Mouse (Mus musculus) forebrain, embryonic 13.5 days (tissue): ENCODE results near the gene Gli1. TPM values are rescaled to one million over a fixed set of nuclear protein-coding genes. Genes with fewer than 3 reads are reported as not detected.

Experiments
- ATAC-seq: fragments of 200-750 bp; cut with Nextera tagmentation; 2 replicates; pipeline ENCODE4 v1.8.0; 2017
- H3K27ac ChIP-seq: fragments of 300-500 bp; sonication (generic); 2 replicates; pipeline ENCODE4 v1.5.1; 2015; ENCODE audit warnings: inconsistent platforms, mild to moderate bottlenecking, moderate library complexity
- H3K27me3 ChIP-seq: fragments of 300-500 bp; sonication (generic); 2 replicates; pipeline ENCODE4 v1.6.1; 2015; ENCODE audit warnings: mild to moderate bottlenecking, inconsistent platforms
- H3K36me3 ChIP-seq: fragments of 300-500 bp; sonication (generic); 2 replicates; pipeline ENCODE4 v1.6.1; 2015; ENCODE audit warnings: mild to moderate bottlenecking, inconsistent platforms; ENCODE audit not compliant: poor library complexity, severe bottlenecking
- H3K4me1 ChIP-seq: fragments of 300-500 bp; sonication (generic); 2 replicates; pipeline ENCODE4 v1.6.1; 2015; ENCODE audit warnings: inconsistent platforms
- H3K4me2 ChIP-seq: fragments of 300-500 bp; sonication (generic); 2 replicates; pipeline ENCODE4 v1.6.1; 2015; ENCODE audit warnings: inconsistent platforms, mild to moderate bottlenecking, moderate library complexity
- H3K4me3 ChIP-seq: fragments of 300-500 bp; sonication (generic); 2 replicates; pipeline ENCODE4 v1.5.1; 2015; ENCODE audit warnings: mild to moderate bottlenecking, inconsistent platforms
- H3K9ac ChIP-seq: fragments of 300-500 bp; sonication (generic); 2 replicates; pipeline ENCODE4 v1.6.1; 2015; ENCODE audit warnings: mild to moderate bottlenecking, inconsistent platforms
- H3K9me3 ChIP-seq: fragments of 300-500 bp; sonication (generic); replicated peaks from 2 replicates; pipeline ENCODE4 v1.6.1; 2016; ENCODE audit warnings: inconsistent platforms
- WGBS: fragments of 180-500 bp; shearing (Covaris S2); methylation state at CpG from one replicate; pipeline ENCODE4 v1.1.7; 2015; 5-methylcytosine and 5-hydroxymethylcytosine counted together
- polyA plus RNA-seq: library from polyadenylated mRNA; unstranded; fragments of >200 nt; fragmentation: Nextera tagmentation; extraction: Ambion mirVana; gene quantifications from 2 replicates; pipeline ENCODE4 v1.2.1, GENCODE M21; 2015

The Gli1 gene
- polyA plus RNA-seq, 1 experiment from 2014 or later: 1.1 TPM

DNA sequence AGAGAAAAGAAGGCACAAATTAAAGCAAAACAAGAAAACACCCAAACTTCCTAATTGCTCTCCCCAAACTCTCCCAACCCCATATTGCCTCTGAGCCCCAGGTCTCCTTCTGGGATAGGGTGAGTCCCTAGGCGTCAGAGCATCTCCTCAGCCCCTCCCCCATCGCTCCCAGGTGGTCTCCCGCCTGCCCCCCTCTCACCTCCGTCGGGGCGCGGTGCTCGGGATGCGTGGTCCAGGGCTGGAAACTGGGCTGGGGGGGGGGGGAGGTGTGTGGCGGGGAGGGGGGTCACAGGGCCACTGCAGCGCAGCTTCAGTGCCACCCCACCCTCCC lies 449 bp downstream of the Gli1 start:
- Histone ChIP-seq H3K9me3 (0 out of 2 replicates have a peak, but pooled peaks cover 6% of the 10 kb centered on the region), H3K36me3 (no peaks in the 10 kb centered on the region), H3K4me1 (peaks cover 37% of the 10 kb centered on the region), H3K9ac (peak overlapping the region; percentile 26; the same call in 1 of the 2 replicates), H3K4me2 (peak overlapping the region; percentile 73), H3K27me3 (peaks cover 40% of the 10 kb centered on the region), H3K27ac (no peak overlapping the region; the same call in 1 of the 2 replicates), H3K4me3 (peak overlapping the region; percentile 40)
- ATAC-seq: no peak
- 0% methylated on average over 5 of the region's 11 CpGs for WGBS

DNA sequence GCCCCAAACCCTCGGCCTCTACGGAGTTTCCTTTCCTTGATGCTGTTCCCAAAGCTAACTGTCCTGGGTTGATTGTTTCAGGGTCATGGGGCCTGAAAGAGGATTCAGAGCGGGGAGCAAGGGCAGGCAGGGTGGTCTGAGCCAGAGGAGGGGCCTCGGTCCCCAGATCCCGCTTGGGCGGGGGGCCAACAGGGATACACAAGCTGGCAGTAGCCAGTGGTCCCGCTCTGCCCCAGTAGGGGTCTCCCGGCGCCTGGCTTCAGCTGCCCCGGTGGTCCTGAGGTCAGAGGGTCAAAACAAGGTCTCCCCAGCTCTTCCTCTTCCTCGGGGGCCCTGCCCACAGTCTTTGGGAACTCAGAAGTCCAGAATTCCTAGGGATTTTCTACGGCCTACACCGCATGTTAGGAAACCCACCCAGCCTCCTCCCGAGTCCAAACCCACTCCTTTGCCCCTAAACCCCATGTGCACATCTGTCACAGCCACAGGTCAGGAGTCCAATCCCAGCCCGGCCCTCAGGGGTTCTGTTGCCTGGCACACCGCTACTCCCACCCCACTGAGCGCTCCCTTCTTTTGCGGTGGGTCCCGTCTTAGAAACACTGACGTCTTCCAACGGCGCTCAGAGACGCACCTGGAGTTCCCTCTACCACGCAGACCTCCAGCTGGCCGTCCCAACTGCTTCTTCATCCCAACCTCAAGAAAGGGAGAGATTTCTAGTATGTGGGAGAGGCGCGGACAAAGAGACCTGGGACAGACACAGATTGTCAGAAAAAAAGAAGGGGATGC lies 1.0 kb downstream of the Gli1 start:
- H3K9me3 ChIP-seq: 0 out of 2 replicates have a peak, but pooled peaks cover 6% of the 10 kb centered on the region
- no peak overlapping the region; the same call in 1 of the 2 replicates for H3K27ac ChIP-seq
- peaks cover 37% of the 10 kb centered on the region for H3K4me1 ChIP-seq
- WGBS: under 1% methylated on average over 27 of the region's 27 CpGs
- peak overlapping the region; percentile 40 for H3K4me3 ChIP-seq
- H3K27me3 ChIP-seq: peaks cover 40% of the 10 kb centered on the region
- H3K9ac ChIP-seq: 0 out of 2 replicates have a peak overlapping the region, but pooled peaks have one; percentile 38
- H3K4me2 ChIP-seq: peak overlapping the region; percentile 73
- ATAC-seq: no peak
- H3K36me3 ChIP-seq: no peaks in the 10 kb centered on the region

DNA sequence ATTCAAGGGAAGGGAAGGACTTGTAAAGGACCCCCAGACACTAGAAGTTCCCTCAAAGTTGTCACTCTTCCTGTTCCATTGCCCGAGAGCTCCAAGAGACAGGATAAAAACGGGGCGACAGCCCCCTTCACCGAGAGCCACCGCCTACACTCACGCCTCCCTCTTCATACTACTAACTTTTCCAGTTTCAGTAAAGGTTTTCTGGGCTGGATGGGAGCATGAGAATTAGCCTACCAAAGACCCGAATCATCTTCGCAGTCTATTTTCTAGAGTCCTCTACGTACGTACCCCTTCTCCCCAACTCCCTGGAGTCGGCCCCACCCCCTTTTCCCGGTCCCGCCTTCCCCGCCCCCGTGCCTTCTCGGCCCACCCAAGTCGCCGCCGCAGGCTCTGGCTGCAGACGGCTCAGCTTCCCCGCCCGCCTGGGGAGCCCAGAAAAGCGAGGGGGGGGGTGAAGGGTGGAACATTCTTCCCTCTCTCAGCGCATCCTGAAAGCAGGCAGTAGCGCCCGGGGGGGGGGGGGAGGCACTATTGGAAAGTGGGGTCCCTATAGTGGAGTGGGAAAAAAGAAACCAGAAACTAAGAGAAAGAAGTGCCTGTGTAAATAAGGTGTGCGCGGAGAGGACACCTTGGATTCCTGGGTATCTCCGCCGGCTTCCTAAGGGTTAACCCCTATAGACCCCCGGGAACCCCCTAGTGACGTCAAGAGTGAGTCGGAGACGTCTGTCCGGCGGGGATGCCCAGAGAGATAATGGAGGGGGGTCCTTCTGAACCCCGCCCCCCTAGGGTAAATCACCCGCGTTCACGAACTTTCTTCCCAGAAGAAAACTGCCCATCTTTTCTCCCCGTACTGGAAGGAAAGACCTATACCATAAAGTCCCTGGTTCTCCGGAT lies 1.8 kb downstream of the Gli1 start:
- peak; percentile 36 for ATAC-seq
- no peak overlapping the region for H3K27ac ChIP-seq
- peak overlapping the region; percentile 54; the same call in 1 of the 2 replicates for H3K9ac ChIP-seq
- H3K4me3 ChIP-seq: peak overlapping the region; percentile 40
- peak overlapping the region; percentile 73 for H3K4me2 ChIP-seq
- H3K9me3 ChIP-seq: 0 out of 2 replicates have a peak, but pooled peaks cover 2% of the 10 kb centered on the region
- no peaks in the 10 kb centered on the region for H3K36me3 ChIP-seq
- WGBS: under 1% methylated on average over 42 of the region's 42 CpGs
- peaks cover 40% of the 10 kb centered on the region for H3K27me3 ChIP-seq
- peaks cover 37% of the 10 kb centered on the region for H3K4me1 ChIP-seq

DNA sequence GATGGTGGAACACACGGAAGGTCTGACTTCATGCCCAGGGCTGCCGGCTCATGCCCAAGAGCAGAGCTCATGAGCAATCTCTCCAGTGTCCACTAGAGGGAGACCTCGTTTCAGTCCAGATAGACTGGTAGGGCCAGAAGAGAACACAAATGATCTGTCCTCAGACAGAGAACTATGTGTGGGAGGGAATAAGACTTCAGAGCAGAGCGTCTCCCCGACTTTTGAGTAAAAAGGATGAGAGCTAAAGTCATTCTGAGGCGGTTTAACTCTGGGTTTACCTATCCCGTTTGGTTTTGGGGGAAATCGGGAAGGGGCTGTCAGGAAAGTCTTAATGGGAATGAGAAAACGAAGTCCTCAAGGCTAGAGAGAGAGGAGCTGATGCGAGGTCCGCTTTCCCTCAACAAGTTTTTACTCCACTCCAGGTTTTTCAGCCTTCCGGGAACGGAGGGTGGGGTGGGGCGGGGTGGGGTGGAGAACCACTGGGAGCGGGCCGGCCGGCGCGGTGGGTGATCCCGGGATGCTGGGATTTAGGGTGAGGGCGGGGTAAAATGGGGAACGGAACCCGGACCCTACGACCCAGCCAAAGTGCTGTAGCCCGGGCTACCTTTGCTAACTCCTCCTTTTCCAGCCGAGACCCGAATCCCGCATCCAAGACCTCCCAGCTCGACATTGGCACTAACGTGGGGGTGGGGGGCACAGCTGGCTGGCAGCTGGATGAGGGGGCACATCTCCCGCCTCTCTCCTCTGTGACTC lies 2.7 kb downstream of the Gli1 start:
- H3K27ac ChIP-seq: no peak overlapping the region
- peak overlapping the region; percentile 73 for H3K4me2 ChIP-seq
- H3K4me3 ChIP-seq: peak overlapping the region; percentile 40
- peaks cover 40% of the 10 kb centered on the region for H3K27me3 ChIP-seq
- H3K4me1 ChIP-seq: peaks cover 37% of the 10 kb centered on the region
- ATAC-seq: peak; percentile 70
- H3K9ac ChIP-seq: peak overlapping the region; percentile 54; the same call in 1 of the 2 replicates
- no peaks in the 10 kb centered on the region for H3K9me3 ChIP-seq
- WGBS: 0% methylated on average over 30 of the region's 31 CpGs
- no peaks in the 10 kb centered on the region for H3K36me3 ChIP-seq

DNA sequence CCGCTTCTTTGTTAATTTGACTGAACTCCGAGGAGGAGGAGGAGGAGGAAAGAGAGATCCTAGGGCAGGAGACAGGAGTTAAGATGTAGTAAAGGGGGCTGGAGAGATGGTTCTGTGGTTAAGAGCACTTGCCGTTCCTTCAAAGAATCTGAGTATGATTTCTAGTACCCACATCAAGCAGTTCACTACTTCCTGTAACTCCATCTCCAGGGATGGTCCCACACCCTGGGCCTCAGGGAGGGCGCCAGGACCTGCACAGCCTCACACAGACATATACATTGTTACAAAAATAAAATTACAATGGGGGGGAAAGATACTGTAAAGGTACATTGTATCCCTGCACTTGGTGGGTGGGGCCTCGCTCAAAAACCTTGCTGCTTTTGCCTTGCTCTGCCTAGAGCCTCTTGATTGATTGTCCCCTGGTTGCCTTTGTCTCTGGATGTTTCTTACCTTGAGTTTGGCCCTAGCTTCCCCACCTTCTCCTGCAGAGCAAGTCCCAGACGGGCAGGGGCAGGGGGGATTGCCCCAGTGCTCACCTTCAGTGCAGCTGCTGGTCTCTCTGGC lies 4.2 kb downstream of the Gli1 start:
- Histone ChIP-seq H3K9me3 (no peaks in the 10 kb centered on the region), H3K4me2 (no peak overlapping the region), H3K27me3 (peaks cover 40% of the 10 kb centered on the region), H3K4me3 (no peak overlapping the region), H3K9ac (no peak overlapping the region), H3K27ac (no peak overlapping the region), H3K36me3 (no peaks in the 10 kb centered on the region), H3K4me1 (peaks cover 37% of the 10 kb centered on the region)
- no peak for ATAC-seq
- WGBS: 78% methylated on average over 6 of the region's 6 CpGs

DNA sequence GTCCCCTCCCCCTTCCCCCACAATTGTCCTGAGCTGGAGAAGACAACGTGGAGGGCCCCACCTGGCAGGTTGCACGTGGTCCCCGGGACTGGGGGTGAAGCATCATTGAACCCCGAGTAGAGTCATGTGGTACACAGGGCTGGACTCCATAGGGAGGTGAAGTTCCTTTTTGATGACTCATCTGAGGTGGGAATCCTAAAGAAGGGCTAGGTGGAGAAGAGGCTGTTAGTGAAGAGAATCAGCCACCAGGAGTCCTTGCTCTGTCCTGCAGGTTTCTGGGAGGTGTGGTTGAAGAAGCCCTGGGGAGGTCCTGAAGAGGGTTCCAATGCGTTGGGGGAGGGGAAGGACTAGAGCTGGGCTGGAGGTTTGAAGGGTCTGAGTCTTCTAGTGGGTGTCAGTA lies 4.8 kb downstream of the Gli1 start:
- Histone ChIP-seq H3K4me2 (no peak overlapping the region), H3K9ac (no peak overlapping the region), H3K4me1 (peaks cover 31% of the 10 kb centered on the region), H3K27me3 (peaks cover 40% of the 10 kb centered on the region), H3K9me3 (no peaks in the 10 kb centered on the region), H3K27ac (no peak overlapping the region), H3K4me3 (no peak overlapping the region), H3K36me3 (no peaks in the 10 kb centered on the region)
- 77% methylated on average over 5 of the region's 5 CpGs for WGBS
- no peak for ATAC-seq

DNA sequence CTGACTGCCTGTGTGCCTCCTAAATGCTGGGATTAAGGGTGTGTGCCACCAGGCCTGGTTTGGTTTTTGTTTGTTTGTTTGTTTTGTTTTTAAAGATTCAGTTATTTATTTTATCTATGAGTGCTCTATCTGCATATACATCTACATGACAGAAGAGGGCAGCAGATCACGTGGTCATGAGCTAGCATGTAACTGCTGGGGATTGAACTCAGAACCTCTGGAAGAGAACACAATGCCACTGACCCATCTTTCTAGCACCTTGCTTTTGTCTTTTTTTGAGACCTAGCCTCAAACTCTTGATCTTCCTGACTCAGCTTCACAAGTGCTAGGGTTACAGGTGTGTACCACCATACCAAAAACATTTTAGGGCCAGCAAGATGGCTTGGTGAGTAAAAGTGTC lies 6.5 kb downstream of the Gli1 start:
- no peak for ATAC-seq
- no peak overlapping the region for H3K4me2 ChIP-seq
- peaks cover 14% of the 10 kb centered on the region for H3K4me1 ChIP-seq
- 61% methylated on average over 1 of the region's 1 CpGs for WGBS
- peaks cover 39% of the 10 kb centered on the region for H3K27me3 ChIP-seq
- H3K9ac ChIP-seq: no peak overlapping the region
- H3K27ac ChIP-seq: no peak overlapping the region
- no peaks in the 10 kb centered on the region for H3K36me3 ChIP-seq
- H3K4me3 ChIP-seq: no peak overlapping the region
- no peaks in the 10 kb centered on the region for H3K9me3 ChIP-seq

DNA sequence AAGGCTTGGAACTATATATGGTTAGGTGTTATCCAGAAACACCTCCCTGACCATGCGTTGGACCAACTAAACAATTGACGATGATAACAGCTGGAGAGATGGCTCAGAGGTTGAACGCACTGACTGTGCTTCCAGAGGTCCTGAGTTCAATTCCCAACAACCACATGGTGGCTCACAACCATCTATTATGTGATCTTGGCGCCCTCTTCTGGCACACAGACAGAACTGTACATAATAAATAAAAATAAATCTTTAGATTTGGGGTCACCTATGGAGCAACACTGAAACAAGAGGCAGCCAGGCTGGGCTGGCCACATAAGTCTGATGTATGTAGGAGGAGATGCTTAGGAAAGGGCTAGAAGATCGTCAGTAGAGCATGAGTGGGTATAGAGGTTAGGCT lies 8.6 kb downstream of the Gli1 start:
- Histone ChIP-seq H3K4me2 (no peak overlapping the region), H3K9me3 (no peaks in the 10 kb centered on the region), H3K9ac (no peak overlapping the region), H3K27me3 (peaks cover 48% of the 10 kb centered on the region), H3K27ac (no peak overlapping the region), H3K4me1 (no peaks in the 10 kb centered on the region), H3K36me3 (no peaks in the 10 kb centered on the region), H3K4me3 (no peak overlapping the region)
- ATAC-seq: no peak
- WGBS: 70% methylated on average over 5 of the region's 5 CpGs

DNA sequence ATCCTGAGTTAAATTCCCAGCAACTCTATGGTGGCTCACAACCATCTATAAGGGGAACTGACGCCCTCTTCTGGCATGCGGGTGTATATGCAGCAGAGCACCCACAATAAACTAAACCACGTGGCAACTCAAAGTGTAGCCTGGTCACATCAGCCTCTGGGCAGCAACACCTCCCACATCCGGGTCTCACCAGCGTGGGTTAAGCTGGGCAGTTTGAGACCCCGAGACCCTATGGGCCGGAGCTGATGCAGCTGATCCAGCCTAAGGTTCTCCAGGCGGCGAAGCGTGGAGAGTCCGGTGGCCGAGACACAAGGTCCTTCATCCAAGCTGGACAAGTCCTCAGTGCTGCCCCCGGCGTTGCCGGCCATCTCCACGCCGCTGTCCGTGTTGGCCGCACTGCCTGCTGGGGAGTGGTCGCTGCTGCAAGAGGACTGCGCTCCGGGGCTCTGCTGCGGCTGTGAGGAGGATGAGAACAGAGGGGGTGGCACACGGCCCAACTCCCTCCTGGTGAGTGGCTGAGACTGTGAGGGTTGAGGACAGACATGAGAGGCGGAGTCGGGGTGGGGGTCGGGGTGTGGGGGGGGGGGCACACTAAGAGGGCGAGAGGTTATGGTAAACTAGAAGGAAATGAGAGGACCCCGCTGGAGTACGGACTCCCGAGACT lies 9.4 kb downstream of the Gli1 start:
- Histone ChIP-seq H3K36me3 (no peaks in the 10 kb centered on the region), H3K27ac (no peak overlapping the region), H3K9me3 (no peaks in the 10 kb centered on the region), H3K4me1 (no peaks in the 10 kb centered on the region), H3K27me3 (peaks cover 54% of the 10 kb centered on the region), H3K4me3 (peak overlapping the region; percentile 22), H3K4me2 (peak overlapping the region; percentile 53), H3K9ac (peak overlapping the region; percentile 26; the same call in 1 of the 2 replicates)
- ATAC-seq: no peak
- WGBS: 24% methylated on average over 30 of the region's 31 CpGs

DNA sequence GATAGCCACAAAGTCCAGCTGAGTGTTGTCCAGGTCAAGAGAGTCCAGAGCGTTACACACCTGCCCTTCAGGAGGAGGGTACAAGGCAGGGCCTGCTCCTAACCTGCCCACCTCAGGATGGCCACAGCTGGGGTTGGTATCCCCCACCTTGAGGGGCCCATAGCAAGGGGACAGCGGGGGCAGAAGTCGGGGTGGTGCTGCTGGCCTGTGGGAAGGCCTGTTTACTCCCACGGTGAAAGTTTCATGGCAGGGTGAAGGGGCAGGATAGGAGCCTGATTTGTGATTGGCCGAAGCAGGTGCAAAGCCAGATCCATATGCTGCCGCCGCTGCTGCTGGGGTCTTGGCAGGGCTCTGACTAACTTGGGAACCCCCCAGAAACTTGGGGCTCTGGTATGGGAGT lies 11.6 kb downstream of the Gli1 start:
- 92% methylated on average over 7 of the region's 7 CpGs for WGBS
- Histone ChIP-seq H3K9me3 (no peaks in the 10 kb centered on the region), H3K27ac (no peak overlapping the region), H3K27me3 (peaks cover 70% of the 10 kb centered on the region), H3K9ac (no peak overlapping the region), H3K36me3 (no peaks in the 10 kb centered on the region), H3K4me2 (no peak overlapping the region), H3K4me1 (peaks cover 12% of the 10 kb centered on the region), H3K4me3 (no peak overlapping the region)
- ATAC-seq: no peak
